Mouse (Mus musculus): Measurements from ENCODE around the gene Tmbim7. TPM values are rescaled to one million over a fixed set of nuclear protein-coding genes. Genes with fewer than 3 reads are reported as not detected.
"Not testable (repeated sequence)": the region's sequence is repeated elsewhere in the genome, so short reads cannot be mapped to it uniquely, and the experiment has no call there.

Tmbim7 gene
- polyA plus RNA-seq, 1 experiment, result not detected

- Histone ChIP-seq H3K4me1 (ENCODE audit: control insufficient read depth, insufficient read depth, low read length) (no peaks in the 10 kb centered on the region), H3K27ac (ENCODE audit: insufficient read depth, low read depth, low read length) (no peak overlapping the region), H3K4me3 (ENCODE audit: insufficient read depth, low read length) (no peak overlapping the region)
- TF ChIP-seq POLR2A (IDR thresholded peaks at IDR 0.05; ENCODE audit: borderline replicate concordance, low read depth, low read length), result no peak
- TF ChIP-seq CTCF (IDR thresholded peaks at IDR 0.05; ENCODE audit: low read depth, low read length), result no peak
Measured at GRCm38 (mm10) chr5:3635286-3635685, 15.7 kb upstream of the Tmbim7 start.

- no peak for TF ChIP-seq POLR2A (IDR thresholded peaks at IDR 0.05; ENCODE audit: borderline replicate concordance, low read depth, low read length)
- no peak for TF ChIP-seq CTCF (IDR thresholded peaks at IDR 0.05; ENCODE audit: low read depth, low read length)
- Histone ChIP-seq H3K4me3 (ENCODE audit: insufficient read depth, low read length) (no peak overlapping the region), H3K4me1 (ENCODE audit: control insufficient read depth, insufficient read depth, low read length) (peaks cover 2% of the 10 kb centered on the region), H3K27ac (ENCODE audit: insufficient read depth, low read depth, low read length) (no peak overlapping the region)
Measured at GRCm38 (mm10) chr5:3644621-3645020, 6.4 kb upstream of the Tmbim7 start.

DNA sequence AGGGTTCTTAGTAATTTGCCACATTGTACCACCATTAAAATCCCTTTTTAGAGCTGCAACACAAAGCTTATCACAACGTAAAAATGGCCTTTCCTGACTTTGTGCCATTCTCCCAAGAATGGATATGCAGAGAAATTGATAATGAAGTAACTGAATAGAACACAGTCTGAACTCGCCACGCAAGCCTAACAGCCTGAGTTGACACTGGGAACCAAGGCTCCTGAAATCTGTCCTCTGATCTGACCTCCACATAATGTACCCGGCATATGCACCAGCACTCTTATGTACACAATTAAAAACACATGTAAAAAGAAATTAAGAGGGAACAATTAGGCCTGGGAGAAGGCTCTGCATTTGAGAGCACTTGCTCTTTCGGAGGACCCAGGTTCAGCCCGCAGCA, 5.7 kb upstream of the Tmbim7 start:
- peaks cover 2% of the 10 kb centered on the region for H3K4me1 ChIP-seq (ENCODE audit: control insufficient read depth, insufficient read depth, low read length)
- H3K4me3 ChIP-seq (ENCODE audit: insufficient read depth, low read length), result no peak overlapping the region
- TF ChIP-seq CTCF (IDR thresholded peaks at IDR 0.05; ENCODE audit: low read depth, low read length) (no peak), POLR2A (IDR thresholded peaks at IDR 0.05; ENCODE audit: borderline replicate concordance, low read depth, low read length) (no peak)
- H3K27ac ChIP-seq (ENCODE audit: insufficient read depth, low read depth, low read length), result no peak overlapping the region

DNA sequence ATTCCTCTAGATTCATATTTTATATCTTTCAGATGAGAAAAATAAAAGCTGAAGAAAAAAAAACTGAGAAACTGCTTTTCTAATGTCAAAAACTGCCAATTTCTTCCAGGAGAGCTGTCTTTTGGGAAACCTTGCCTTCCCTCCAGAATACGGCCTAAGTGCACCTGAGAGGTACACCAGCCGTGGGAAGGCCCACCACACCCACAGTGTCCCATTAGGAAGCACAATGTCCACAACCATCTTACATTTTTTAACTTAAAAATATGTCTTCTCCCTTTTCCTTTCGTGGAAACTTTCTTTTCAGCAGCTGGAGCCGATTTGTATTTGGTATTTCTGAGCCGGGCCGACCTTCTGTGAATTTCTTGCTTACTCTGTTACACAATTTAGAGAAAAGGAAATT, 4.4 kb upstream of the Tmbim7 start:
- peak overlapping the region; percentile 92 for H3K4me3 ChIP-seq (ENCODE audit: insufficient read depth, low read length)
- TF ChIP-seq CTCF (IDR thresholded peaks at IDR 0.05; ENCODE audit: low read depth, low read length) (no peak), POLR2A (IDR thresholded peaks at IDR 0.05; ENCODE audit: borderline replicate concordance, low read depth, low read length) (no peak)
- peaks cover 4% of the 10 kb centered on the region for H3K4me1 ChIP-seq (ENCODE audit: control insufficient read depth, insufficient read depth, low read length)
- H3K27ac ChIP-seq (ENCODE audit: insufficient read depth, low read depth, low read length), result no peak overlapping the region

- Histone ChIP-seq H3K4me3 (ENCODE audit: insufficient read depth, low read length) (peak overlapping the region; percentile 92), H3K4me1 (ENCODE audit: control insufficient read depth, insufficient read depth, low read length) (peaks cover 4% of the 10 kb centered on the region), H3K27ac (ENCODE audit: insufficient read depth, low read depth, low read length) (peak overlapping the region; percentile 76)
- TF ChIP-seq CTCF (IDR thresholded peaks at IDR 0.05; ENCODE audit: low read depth, low read length) (peak; percentile 69), POLR2A (IDR thresholded peaks at IDR 0.05; ENCODE audit: borderline replicate concordance, low read depth, low read length) (no peak)
Measured at GRCm38 (mm10) chr5:3646991-3647707, 3.8 kb upstream of the Tmbim7 start.

- Histone ChIP-seq H3K27ac (ENCODE audit: insufficient read depth, low read depth, low read length) (peak overlapping the region; percentile 76), H3K4me3 (ENCODE audit: insufficient read depth, low read length) (peak overlapping the region; percentile 92), H3K4me1 (ENCODE audit: control insufficient read depth, insufficient read depth, low read length) (peaks cover 4% of the 10 kb centered on the region)
- no peak for TF ChIP-seq CTCF (IDR thresholded peaks at IDR 0.05; ENCODE audit: low read depth, low read length)
- no peak for TF ChIP-seq POLR2A (IDR thresholded peaks at IDR 0.05; ENCODE audit: borderline replicate concordance, low read depth, low read length)
Measured at GRCm38 (mm10) chr5:3647708-3648121, 3.3 kb upstream of the Tmbim7 start.

DNA sequence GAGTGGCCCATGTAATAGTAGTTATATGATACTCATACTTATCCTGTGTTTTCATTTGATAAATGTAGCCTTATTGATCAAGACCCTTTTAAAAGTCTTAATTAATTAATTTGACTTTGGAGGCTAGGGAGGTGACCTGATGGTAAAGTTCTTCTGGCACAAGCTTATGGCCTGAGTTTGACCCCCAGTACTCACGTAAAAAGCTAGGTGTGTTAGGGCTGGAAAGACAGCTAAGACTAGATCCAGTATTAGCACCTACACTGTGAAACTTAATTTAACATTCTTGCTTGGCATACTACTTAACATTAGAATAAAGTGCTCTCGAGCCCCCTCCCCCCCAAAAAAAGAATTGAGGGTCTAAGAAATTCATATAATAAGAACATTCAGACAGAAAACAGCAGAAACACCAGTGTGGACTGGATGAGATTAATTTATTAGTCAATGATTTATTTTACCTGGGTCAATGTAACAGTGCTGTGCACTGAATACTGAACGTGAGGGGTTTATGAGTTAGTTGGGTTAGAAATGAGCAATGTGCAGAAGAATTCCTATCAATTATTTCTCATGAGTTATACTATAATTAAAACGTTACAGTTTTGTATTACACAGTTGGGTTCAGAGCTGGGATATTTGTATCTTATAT, 2.7 kb upstream of the Tmbim7 start:
- no peak overlapping the region for H3K27ac ChIP-seq (ENCODE audit: insufficient read depth, low read depth, low read length)
- TF ChIP-seq CTCF (IDR thresholded peaks at IDR 0.05; ENCODE audit: low read depth, low read length) (no peak), POLR2A (IDR thresholded peaks at IDR 0.05; ENCODE audit: borderline replicate concordance, low read depth, low read length) (no peak)
- no peak overlapping the region for H3K4me3 ChIP-seq (ENCODE audit: insufficient read depth, low read length)
- peaks cover 4% of the 10 kb centered on the region for H3K4me1 ChIP-seq (ENCODE audit: control insufficient read depth, insufficient read depth, low read length)

- Histone ChIP-seq H3K4me1 (ENCODE audit: control insufficient read depth, insufficient read depth, low read length) (peaks cover 4% of the 10 kb centered on the region), H3K4me3 (ENCODE audit: insufficient read depth, low read length) (no peak overlapping the region), H3K27ac (ENCODE audit: insufficient read depth, low read depth, low read length) (no peak overlapping the region)
- no peak for TF ChIP-seq POLR2A (IDR thresholded peaks at IDR 0.05; ENCODE audit: borderline replicate concordance, low read depth, low read length)
Measured at GRCm38 (mm10) chr5:3648849-3649210, 2.2 kb upstream of the Tmbim7 start.

GRCm38 (mm10) chr5:3651621-3652020, 640 bp downstream of the Tmbim7 start:
- no peak for TF ChIP-seq POLR2A (IDR thresholded peaks at IDR 0.05; ENCODE audit: borderline replicate concordance, low read depth, low read length)
- TF ChIP-seq CTCF (IDR thresholded peaks at IDR 0.05; ENCODE audit: low read depth, low read length), result no peak
- no peak overlapping the region for H3K4me3 ChIP-seq (ENCODE audit: insufficient read depth, low read length)
- H3K4me1 ChIP-seq (ENCODE audit: control insufficient read depth, insufficient read depth, low read length), result peaks cover 6% of the 10 kb centered on the region
- no peak overlapping the region for H3K27ac ChIP-seq (ENCODE audit: insufficient read depth, low read depth, low read length)

GRCm38 (mm10) chr5:3652903-3653575, 2.1 kb downstream of the Tmbim7 start:
- not testable (repeated sequence) for H3K27ac ChIP-seq (ENCODE audit: insufficient read depth, low read depth, low read length); H3K4me1 ChIP-seq (ENCODE audit: control insufficient read depth, insufficient read depth, low read length); H3K4me3 ChIP-seq (ENCODE audit: insufficient read depth, low read length)

All from bone marrow macrophage, adult 2 months (primary cell).